Mouse (Mus musculus): ENCODE measurements around the gene Bpifa1. TPM values are rescaled to one million over a fixed set of nuclear protein-coding genes. Genes with fewer than 3 reads are reported as not detected.

Bpifa1 gene
- polyA plus RNA-seq (2014; fragmentation: Illumina TruSeq; extraction: RNeasy Lipid Tissue Mini Kit (QIAGEN cat#74804); ENCODE audit: low read depth, low replicate concordance): not detected

GRCm38 (mm10) chr2:154142580-154142979 lies at the start of gene Bpifa1:
Bpifa1 (plus strand) TSS chr2:154142880.

DNA sequence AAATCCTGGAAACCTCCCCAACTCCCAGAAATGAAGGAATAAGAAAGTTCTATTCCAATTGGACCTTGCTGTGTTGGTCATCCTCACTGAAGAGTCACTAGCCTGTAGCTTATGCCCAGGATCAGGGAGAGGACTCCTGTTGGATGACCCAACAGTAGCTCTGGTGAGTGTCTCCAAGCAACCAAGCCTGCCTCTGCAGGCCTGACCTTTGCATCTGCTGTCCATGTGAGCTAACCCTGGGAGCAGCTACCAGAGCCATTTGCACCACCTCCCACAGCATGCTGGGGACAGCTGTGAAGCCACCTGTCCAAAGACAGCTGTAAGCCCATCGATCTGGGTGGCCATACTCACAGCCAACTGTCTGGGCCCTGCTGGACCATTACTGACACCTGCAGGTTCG lies 12.6 kb upstream of the Bpifa1 start, which contains the start of gene Bpifa3:
Bpifa3 (plus strand) TSS at position 217 of the 400 bp plus-strand sequence.

DNA sequence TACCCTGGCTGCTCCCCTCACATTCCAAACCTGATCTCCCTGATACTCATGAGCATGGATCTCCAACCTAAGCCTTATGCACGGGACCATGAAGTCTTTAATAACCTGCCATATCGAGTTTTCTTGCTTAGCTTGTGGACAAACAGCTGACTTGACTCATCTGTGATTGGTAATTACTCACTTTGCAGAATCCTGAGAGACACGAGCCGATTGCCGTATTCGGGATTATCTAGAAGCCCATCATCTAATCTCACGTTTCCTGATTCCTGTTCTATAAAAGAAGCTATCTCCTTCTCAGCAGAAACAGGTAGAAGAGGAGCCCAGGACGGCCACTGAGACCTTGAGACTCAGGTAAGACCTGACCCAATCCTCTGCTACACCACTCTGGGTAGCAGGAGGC lies 19.6 kb downstream of the Bpifa1 start, which contains the start of gene Bpifa5:
Bpifa5 (plus strand) TSS at position 301 of the 400 bp plus-strand sequence.

DNA sequence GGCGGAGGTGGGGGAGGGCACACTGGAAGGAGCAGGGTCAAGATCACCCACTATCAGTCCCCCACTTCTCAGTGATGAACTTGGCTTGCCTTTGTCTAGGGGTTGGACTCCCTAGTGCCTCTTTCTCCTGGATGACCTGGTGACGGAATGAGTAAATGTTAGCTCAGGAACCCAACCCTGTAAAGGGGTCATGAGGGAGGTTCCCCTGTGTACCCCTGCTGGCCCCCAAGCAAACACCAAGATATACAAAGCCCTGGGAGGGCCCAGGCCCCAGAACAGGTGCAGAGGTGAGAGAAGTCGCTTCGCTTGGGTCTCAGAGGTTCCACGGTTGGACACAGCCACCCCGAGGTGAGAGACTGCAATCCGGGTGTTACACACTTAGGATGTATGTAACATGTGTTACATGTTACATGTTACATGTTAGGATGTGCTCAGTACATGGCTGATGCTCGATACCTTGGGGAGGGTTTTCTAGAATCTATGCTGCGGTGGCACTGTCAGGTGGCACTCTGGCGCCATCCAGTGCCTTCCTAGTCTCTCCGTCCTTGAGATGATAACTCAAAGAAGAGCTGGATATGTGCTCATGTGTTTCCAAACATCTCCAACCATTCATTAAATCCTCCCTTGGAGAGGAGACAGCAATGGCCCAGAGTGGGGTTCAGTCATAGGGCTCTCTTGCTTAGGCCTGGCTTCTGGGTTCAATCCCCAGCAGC lies 48.0 kb downstream of the Bpifa1 start, which contains the start of gene Bpifb1:
Bpifb1 (plus strand) TSS at position 273 of the 713 bp plus-strand sequence.

Other genes starting within 250 kb of the Bpifa1 start
- not detected for gene Bpifb6, start 242.5 kb upstream of the Bpifa1 start, polyA plus RNA-seq (2014; fragmentation: Illumina TruSeq; extraction: RNeasy Lipid Tissue Mini Kit (QIAGEN cat#74804); ENCODE audit: low read depth, low replicate concordance)
- not detected for gene Bpifb3, start 224.7 kb upstream of the Bpifa1 start, polyA plus RNA-seq (2014; fragmentation: Illumina TruSeq; extraction: RNeasy Lipid Tissue Mini Kit (QIAGEN cat#74804); ENCODE audit: low read depth, low replicate concordance)
- gene Bpifb4, start 204.7 kb upstream of the Bpifa1 start, polyA plus RNA-seq (2014; fragmentation: Illumina TruSeq; extraction: RNeasy Lipid Tissue Mini Kit (QIAGEN cat#74804); ENCODE audit: low read depth, low replicate concordance): not detected
- gene Bpifa6, start 167.9 kb upstream of the Bpifa1 start, polyA plus RNA-seq (2014; fragmentation: Illumina TruSeq; extraction: RNeasy Lipid Tissue Mini Kit (QIAGEN cat#74804); ENCODE audit: low read depth, low replicate concordance): not detected
- not detected for gene Bpifa2, start 134.6 kb upstream of the Bpifa1 start, polyA plus RNA-seq (2014; fragmentation: Illumina TruSeq; extraction: RNeasy Lipid Tissue Mini Kit (QIAGEN cat#74804); ENCODE audit: low read depth, low replicate concordance)
- not detected for gene Bpifa3, start 12.5 kb upstream of the Bpifa1 start, polyA plus RNA-seq (2014; fragmentation: Illumina TruSeq; extraction: RNeasy Lipid Tissue Mini Kit (QIAGEN cat#74804); ENCODE audit: low read depth, low replicate concordance)
- gene Bpifa5, start 19.7 kb downstream of the Bpifa1 start, polyA plus RNA-seq (2014; fragmentation: Illumina TruSeq; extraction: RNeasy Lipid Tissue Mini Kit (QIAGEN cat#74804); ENCODE audit: low read depth, low replicate concordance): not detected
- not detected for gene Bpifb1, start 47.9 kb downstream of the Bpifa1 start, polyA plus RNA-seq (2014; fragmentation: Illumina TruSeq; extraction: RNeasy Lipid Tissue Mini Kit (QIAGEN cat#74804); ENCODE audit: low read depth, low replicate concordance)
- not detected for gene Bpifb5, start 80.9 kb downstream of the Bpifa1 start, polyA plus RNA-seq (2014; fragmentation: Illumina TruSeq; extraction: RNeasy Lipid Tissue Mini Kit (QIAGEN cat#74804); ENCODE audit: low read depth, low replicate concordance)
- gene Bpifb9a, start 115.0 kb downstream of the Bpifa1 start, polyA plus RNA-seq (2014; fragmentation: Illumina TruSeq; extraction: RNeasy Lipid Tissue Mini Kit (QIAGEN cat#74804); ENCODE audit: low read depth, low replicate concordance): not detected
- gene Bpifb9b, start 164.3 kb downstream of the Bpifa1 start, polyA plus RNA-seq (2014; fragmentation: Illumina TruSeq; extraction: RNeasy Lipid Tissue Mini Kit (QIAGEN cat#74804); ENCODE audit: low read depth, low replicate concordance): not detected
- gene Cdk5rap1, start 230.1 kb downstream of the Bpifa1 start, polyA plus RNA-seq (2014; fragmentation: Illumina TruSeq; extraction: RNeasy Lipid Tissue Mini Kit (QIAGEN cat#74804); ENCODE audit: low read depth, low replicate concordance): 14.2 TPM

All from heart, adult 10 weeks (tissue).